Mouse (Mus musculus) thymus, postnatal 10 days (tissue): ENCODE data around the gene Pofut2.

Source experiments
- DNase-seq, 2 experiments: peaks; one replicate each; pipeline ENCODE4 v3.0.0; 2021; ENCODE audit warnings: low spot score in 2 of 2

Pofut2 gene

DNA sequence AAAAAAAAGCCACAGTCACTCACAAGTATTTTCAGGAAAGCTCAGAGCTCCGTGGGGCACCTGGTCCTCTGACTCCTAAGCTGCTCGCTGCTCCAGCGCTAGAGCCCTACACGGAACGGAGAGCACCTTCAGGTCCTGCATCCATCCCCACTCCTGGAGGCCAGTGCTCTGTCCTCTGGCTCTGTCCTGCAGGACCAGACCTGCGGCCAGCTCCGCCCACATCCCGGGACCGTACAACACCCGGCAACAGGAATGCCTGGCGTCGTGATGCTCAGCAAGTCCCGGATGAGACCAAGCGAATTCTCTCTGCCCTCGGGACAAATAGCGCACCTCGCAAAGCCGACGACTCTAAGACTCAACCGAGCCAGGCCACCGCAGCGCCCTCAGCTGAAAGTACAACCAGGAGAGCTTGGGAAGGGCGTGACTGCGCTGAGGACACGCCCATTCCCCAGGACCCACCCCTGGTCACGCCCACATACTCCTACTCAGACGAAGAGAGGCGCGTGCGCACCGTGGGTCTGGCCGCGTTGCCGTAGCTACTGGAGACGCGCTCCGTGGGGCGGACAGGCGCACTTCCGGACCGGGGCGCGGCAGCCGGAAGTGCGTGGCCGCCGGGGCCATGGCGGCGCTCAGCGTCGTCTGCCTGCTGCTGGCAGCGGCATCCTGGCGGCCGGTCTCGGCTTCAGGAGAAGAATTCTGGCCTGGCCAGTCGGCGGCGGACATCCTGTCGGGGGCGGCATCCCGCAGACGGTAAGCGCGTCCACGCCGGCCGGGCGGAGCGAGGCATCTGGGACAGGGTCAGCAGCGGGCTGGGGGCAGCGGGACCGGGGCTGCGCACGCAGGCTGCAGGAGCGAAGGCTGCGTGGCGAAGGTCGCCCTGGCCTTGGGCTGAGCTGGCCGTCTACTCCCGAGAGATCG, at the start of gene Pofut2:
Gene Pofut2 (plus strand): TSS at position 515 of the 918 bp plus-strand sequence.
- DNase-seq, result peak; percentile 92 to 95

DNA sequence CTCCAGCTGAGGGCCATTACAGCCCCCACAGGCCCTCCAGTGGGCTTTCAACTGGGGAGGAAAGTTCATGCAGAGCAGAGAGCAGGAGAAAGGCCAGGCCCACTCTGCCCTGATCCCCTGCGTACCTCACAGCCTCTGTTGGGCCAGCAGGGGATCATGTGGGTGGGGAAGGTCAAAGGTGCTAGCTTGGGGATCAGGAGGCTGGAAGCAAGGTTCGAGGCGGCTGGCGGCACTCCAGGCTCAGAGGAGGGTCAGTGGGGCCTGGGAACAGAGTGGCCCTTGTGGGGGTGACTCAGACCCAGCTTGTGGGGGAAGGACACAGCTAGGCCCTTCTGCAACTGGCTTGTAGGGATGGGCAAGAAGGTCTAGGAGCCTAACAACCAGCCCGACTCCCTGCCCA, 49.8 kb upstream of the Pofut2 start:
- no peak for DNase-seq

DNA sequence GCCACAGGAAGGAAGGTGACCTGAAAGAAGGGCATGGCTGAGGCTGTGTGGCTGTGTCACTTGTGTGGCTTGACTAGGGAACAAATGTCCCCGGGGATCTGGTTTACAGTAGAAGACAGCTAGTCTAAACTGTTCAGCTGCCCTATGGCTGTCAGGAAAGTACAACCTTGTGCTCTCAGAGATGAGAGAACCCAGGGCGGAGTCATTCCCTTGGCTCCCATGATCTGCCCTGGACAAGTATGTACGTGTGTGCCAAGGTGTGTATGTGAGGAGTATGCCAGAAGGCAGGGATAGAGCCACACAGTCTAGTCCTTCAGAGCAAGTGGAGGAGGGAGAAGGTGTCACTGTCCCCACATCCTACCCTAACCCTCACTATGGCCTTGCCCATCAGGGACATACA, 48.4 kb upstream of the Pofut2 start:
- DNase-seq, result no peak

DNA sequence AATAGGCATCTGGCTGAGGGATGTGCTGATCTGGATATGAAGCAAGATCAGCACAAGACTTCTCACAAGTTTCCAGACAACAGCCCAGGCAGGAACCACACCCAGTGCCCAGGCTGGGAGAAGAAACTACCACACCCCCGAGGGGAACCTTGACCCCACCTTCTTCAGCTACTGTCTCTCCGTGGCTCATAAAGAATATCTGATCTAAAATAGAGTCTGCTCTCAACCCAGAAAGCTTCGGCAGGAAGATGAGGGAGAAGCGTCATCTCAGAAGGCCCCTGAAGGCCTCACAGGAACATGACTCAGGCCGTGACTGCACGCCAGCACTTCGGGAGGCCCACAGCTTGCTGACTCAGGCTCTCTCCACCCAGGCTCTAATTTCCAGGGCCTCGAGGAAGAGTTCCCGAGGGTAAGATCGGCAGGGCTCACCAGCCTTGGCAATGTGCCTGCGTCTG, 47.9 kb upstream of the Pofut2 start:
- DNase-seq, result no peak

DNA sequence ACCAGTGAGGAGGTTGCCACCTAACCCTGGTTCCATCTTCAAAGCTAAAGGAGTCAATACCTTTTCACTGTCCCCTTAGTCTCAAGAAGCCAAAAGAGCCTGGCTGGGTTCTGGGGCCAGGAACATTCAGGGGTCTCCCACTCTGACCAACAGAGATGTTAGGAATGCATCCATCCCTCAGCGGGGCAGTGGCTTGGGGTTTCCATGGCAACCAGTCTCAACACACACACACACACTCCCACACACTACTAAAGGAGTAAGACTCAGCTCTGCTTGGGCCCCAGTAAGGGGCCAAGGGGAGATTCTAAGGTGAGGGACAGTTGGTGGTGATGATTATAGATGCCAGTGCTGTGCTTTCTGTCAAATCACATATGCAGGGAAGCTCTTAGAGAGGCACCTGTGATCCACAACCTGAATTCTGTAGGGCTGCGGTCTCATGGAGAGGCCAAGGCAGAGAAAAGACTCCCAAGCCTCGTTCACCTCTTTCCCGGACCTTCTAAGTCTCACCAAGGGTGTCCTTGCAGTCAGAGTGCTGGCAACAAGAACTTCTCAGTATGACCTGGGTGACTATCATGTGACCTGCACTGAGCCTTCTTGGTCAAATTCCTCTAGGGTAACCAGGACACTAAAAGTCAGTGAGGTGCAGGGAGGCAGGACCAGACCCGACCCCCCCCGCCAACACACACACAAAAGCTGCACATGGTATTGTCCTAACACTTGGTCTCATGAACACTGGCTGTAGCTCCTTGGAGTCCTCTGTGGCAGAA, 46.5 kb upstream of the Pofut2 start:
- no peak for DNase-seq

DNA sequence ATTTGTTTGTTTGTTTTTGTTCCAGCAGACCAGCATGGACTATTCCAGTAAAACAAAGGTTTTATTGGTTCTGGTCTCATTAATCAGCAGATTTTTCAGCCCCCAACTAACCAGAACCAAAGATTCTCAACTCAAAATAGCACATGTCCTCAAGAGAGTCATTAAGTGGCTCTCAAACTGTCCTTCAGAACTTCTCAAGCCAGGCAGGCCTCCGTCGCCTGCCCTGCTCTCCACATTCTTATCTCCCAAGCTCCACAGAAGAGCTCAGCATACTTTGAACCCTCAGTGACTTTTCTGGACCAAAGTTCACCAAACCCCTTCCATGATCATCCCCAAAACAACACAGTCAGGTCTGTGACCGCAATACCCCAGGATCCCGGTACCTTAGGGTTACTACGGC, 45.5 kb upstream of the Pofut2 start:
- DNase-seq, result no peak

DNA sequence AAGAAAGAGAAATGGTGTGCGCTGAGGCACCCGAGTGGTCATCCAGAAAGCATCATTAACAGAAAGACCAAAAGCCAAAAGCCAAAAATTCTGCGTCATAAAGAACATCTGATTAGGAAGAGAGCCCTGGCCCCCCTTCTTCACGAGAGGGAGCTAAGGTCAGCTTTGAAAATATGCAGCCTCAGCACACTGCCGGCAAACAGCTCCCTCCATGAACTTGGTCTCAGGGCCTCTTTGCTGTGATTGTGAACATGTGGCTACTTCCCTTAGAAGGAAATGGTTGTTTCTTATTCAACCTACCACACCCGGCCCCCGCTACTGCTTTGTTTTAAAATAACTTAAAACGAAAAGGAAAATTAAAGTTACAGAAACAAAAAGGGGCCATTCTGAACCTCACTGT, 44.4 kb upstream of the Pofut2 start:
- DNase-seq, result no peak

DNA sequence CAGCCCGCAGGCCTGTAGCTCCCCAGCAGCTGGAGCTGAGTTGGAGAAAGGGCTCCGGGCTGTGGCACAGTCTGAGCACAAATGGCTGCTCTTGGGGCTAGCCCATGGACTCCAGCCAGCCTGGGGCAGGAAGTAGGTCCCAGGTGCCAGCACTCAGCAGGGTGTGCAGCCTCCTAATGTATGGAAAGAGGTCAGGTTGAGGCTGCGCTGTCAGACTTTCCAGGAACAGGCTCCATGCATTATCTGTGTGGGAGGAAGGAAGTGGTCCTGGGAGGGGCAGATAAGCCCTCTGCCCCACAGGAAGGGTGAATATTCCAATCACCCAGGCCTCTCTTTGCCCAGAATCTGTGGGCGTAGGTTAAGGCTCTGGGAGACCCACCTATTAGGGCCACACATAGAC, 43.4 kb upstream of the Pofut2 start:
- no peak for DNase-seq

DNA sequence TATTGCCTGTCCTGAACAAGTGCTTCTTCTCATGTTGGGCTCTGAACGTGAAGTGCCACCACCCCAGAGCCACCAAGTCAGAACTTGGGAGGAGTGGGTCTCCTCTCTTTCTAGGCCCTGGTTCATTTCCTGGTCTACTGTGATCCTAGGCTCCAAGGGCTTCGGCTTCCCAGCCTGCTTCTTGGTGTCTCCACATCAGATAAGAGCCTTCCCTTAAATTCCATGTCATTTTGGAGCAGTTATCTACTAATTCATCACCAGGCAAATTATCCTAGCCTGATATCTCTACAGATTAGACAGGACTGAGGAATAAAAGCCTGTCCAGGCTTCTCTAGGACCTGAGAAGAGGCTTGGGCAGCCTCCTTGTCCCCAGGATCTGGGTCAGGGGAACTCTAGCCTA, 42.7 kb upstream of the Pofut2 start:
- no peak for DNase-seq

DNA sequence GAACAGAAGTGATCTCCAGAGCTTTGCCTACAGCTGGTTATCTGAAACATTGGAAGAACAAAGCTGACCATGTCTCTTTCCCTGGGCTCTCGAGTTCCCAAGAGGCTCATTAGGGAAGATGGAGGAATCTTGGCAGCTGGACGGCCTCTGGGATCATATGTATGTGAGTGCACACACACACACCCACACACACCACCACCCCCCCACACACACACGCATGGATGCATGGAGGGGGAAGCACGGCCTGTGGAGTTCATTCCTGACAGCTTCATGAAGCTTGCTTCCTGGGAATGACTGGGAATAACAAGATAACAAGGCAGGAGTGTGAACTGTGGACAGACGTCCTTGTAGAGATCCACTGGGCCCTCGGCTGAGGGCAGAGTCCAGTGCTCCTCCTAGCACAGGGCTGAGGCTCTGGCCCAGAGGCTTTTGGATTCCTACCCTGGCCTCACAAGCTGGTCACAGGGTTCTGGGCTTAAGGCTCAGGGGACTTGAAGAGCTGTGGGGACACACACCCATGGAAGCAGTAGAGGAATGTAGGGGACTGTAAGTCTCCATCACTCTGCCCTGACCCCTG, 41.8 kb upstream of the Pofut2 start:
- no peak for DNase-seq

DNA sequence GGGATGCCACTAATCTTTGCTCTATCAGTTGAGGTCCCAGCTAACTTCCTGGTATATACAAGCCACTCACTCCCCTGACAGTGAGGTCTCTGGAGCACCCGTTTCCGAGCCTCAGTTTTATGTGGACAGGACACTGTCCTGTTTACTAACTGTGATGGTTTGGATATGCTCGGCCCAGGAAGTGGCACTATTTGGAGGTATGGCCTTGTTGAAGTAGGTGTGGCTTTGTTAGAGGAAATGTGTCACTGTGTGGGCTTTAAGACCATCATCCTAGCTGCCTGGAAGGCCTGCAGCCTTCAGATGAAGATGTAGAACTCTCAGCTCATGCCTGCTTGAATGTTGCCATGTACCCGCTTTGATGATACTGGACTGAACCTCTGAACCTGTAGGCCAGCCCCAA, 41.0 kb upstream of the Pofut2 start:
- no peak for DNase-seq

DNA sequence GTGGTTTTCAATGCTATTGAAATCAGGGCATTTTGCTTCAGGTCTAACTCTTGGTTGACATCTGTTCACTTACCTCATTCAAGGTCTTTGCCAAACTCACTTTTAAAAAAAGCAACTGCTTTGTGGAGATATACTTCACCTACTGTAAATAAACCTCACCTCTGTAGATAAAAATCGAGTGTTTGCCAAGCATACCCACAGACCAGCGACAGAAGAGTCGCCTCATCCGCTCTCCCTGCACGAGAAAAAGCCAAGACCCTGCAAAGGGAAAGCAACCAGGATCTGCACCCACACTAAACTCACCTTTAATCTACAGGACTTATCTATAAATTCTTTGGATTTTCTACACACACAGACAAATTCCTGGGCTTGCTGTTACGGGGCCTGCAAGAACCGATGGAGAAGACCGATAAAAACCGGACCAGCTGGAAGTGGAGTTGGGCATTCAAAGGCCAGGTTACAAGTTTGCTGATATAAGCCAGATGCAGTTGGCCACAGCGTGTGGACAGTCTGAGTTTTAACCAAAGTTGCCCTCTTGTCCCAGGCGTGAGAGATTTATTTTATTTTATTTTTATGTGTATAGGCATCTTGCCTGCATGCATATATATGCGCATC, 39.5 kb upstream of the Pofut2 start:
- no peak for DNase-seq

DNA sequence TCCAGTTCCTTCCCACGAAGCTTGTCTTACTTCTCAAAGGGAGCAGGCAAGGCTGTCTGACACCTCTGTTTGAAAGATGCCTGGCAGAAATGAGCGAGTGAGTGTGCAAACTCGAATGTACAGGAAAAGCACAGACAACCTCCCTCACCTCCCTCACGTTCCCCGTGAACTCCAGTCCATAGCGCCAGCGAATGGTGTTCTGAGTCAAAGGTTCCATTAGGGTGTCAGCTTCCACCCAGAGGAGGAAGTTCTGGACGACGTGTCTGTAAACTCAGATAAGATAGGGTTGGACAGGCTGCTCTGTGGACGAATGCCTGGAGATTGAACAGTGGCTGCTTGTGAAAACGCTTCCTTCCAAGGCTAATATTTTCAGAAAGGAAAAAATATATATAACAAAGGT, 37.9 kb upstream of the Pofut2 start:
- DNase-seq, result no peak

DNA sequence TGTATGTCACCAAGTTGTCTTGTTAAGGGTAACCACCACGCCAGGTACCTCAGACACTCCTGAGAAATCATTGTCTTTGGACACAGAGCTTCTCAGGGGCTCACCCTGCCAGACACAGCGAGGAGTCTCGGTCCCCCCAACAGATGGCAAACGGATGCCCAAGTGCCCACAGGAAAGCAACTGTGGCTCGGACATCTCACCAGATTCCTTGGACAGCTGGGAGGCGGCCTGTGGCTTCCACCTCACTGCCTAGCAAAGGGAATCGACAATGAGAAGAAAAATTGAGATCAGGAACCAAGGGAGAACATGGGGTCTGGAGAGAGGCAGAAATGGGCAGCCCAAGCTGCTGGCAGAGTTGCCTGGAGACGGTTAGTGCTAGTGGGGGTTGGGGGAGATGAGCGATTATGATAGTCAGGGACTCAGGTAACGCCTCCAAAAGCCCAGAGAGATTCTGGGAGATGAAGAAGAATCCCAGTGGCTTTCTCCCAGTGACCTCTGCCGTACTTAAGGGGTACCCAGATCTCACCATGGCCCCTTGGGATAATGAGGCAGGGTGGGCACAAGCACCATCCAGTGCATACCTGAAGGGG, 36.0 kb upstream of the Pofut2 start:
- DNase-seq, result no peak

DNA sequence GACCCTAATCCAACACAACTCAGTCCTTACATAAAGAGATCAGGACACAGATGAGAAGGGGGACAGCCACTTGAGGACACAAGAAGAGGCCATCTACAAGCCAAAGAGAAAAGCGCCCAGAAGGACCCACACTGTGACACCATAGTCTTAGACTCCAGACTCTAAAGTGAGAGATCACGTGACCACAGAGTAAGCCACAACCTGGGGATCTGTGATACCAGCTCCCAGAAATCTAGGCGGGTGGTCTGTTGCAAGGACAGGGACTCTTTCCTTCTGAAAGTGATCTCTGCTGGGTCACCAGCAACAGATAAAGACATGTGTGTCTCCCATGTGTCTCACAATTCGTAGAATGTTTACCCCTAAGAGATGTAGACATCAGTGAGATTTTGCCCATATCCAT, 34.6 kb upstream of the Pofut2 start:
- DNase-seq, result no peak

DNA sequence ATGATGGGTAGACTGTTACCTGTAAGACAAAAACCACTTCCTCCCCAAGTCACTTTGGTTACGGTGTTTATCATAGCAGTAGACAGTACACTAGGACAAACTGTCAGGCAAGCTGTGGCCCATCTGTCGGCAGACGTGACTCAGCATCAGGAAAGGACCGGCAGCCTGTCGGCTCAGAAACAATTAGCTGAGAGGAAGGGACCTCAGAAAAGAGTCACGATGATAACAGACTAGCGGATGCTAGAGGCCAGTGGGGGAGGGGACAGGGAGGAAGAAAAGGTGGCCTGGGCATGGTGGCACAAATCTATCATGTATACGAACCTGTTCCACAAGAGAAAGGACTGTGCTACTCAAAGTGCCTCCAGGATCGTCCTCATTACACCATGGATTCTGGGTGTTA, 33.6 kb upstream of the Pofut2 start:
- DNase-seq, result no peak

DNA sequence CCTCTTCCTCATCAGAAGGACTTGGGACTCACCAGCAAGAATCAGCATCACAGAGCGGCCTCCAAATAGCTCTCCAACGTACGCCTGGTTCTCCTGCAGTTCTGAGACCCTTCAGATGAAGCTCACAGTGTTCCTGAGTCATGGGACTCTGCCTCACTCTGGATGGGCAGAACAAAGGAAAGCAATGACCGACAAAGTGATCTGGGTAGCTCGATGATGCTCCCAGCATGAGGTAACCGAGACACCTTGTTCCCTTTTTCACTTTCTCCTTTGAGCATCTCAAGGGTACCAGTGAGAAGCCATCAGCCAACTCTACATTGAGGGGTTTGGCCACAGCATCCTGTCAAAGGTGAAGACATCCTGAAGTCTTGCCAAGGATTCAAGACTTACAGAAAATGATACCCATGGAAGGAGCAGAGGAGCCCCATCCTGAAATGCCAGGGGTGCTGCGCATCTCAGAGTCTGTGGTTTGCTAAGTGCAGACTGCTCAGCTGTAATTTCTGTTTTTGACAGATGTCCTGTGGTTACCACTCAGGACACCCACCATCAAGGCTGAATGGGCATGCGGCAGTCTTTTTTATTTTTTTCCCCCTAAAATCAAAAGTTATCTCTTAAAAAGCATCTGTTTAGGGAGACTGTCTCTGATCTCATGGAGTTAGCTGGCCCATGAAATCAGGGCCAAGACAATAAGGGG, 32.9 kb upstream of the Pofut2 start:
- DNase-seq, result no peak

DNA sequence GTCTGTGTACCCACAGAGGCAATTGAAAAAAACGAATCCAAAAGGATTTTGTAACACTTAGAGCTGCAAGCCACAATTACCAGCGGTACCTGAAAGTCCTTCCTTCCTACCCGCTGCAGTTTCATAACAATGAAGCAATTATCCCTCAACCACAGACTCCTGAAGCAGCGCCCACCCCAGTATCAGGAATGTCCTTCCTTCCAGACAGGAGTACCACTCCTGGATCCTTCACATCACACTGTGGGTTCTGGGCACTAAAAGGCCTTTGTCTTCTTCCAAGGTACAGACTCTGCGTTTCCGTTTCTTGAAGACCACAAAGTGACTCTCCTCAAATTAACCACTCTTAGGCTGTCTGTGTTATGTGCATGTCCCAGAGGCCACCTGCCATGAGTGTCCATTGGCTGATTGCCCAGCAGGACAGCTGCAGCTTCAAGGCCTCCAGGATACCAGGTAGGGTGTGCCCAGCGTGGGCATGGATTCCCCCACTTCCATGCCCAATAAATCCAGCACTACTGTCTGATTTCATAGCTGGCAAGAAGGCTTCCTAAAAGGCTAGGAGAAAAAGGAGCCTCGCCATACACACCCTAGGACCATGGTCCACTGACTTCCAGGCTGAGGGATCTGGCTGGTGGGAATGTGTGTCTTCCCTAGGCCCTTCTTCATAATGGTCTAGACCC, 32.2 kb upstream of the Pofut2 start:
- DNase-seq, result no peak

DNA sequence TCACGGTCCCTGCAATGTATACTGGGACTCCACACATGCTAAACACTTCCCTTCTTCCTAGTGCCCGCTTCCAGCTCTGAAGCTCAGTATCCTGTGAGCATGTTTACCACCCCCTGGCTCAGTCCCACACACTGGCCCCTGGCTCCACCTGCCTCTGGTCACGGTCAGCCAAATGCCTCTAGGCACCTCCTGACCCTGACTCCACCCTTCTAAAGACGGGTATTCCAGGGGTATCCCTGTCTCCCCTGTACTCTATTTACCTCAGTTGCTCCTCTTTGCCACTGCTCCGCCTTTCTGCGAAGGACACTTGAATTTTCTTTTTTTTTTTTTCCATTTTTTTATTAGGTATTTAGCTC, 31.7 kb upstream of the Pofut2 start:
- no peak for DNase-seq
